Mouse (Mus musculus) CH12.LX (cell line): ENCODE results near the gene Lrp5. TPM values are rescaled to one million over a fixed set of nuclear protein-coding genes. Genes with fewer than 3 reads are reported as not detected.

ENCODE experiments used
- DNase-seq: peaks from one replicate; pipeline ENCODE4 v3.0.0-alpha.2; 2013; ENCODE audit errors: extremely low read depth
- H3K27ac ChIP-seq: 2 replicates; pipeline ENCODE4 v1.5.1; 2012; ENCODE audit warnings: low read depth, mild to moderate bottlenecking, control low read depth, moderate library complexity; ENCODE audit not compliant: insufficient read depth
- H3K27me3 ChIP-seq: replicated peaks from 2 replicates; pipeline ENCODE3; 2012; ENCODE audit warnings: inconsistent platforms
- H3K36me3 ChIP-seq, 2 experiments: replicated peaks in 1 of 2; 2 replicates each; pipeline versions ENCODE3 to v1.6.1; 2012; ENCODE audit warnings: inconsistent platforms in 1 of 2, low read length in 1 of 2, mild to moderate bottlenecking in 1 of 2, mixed read lengths in 1 of 2, moderate library complexity in 1 of 2; ENCODE audit not compliant: control insufficient read depth in 1 of 2, insufficient read depth in 1 of 2
- H3K4me1 ChIP-seq, 2 experiments: 2 replicates each; pipeline ENCODE4 v1.6.1; 2012; ENCODE audit warnings: inconsistent platforms in 1 of 2, moderate library complexity in 1 of 2; ENCODE audit not compliant: insufficient read depth in 2 of 2, control insufficient read depth in 1 of 2
- H3K4me2 ChIP-seq: 2 replicates; pipeline ENCODE4 v1.6.1; 2012; ENCODE audit warnings: low read depth, mild to moderate bottlenecking, control low read depth; ENCODE audit not compliant: poor library complexity, insufficient read depth, severe bottlenecking
- H3K4me3 ChIP-seq, 3 experiments: fragments of 150-350 bp in 1 of 3; sonication (generic) in 1 of 3; replicated peaks in 1 of 3; 2 replicates each; pipeline versions ENCODE3 to v1.5.1; 2011 to 2012; ENCODE audit warnings: low read depth in 2 of 3, low read length in 2 of 3, mild to moderate bottlenecking in 2 of 3, moderate library complexity in 2 of 3, control low read depth in 1 of 3, improper control_type of control experiment in 1 of 3, inconsistent platforms in 1 of 3, mixed read lengths in 1 of 3; ENCODE audit not compliant: poor library complexity in 1 of 3
- H3K79me2 ChIP-seq: replicated peaks from 2 replicates; pipeline ENCODE4 v1.6.1; 2012; ENCODE audit warnings: mild to moderate bottlenecking, moderate library complexity; ENCODE audit not compliant: control insufficient read depth, poor library complexity, insufficient read depth, severe bottlenecking; ENCODE audit errors: extremely low read depth
- H3K9ac ChIP-seq: 2 replicates; pipeline ENCODE4 v1.6.1; 2012; ENCODE audit warnings: low read depth, mild to moderate bottlenecking, control low read depth, moderate library complexity; ENCODE audit not compliant: insufficient read depth
- H3K9me3 ChIP-seq: replicated peaks from 2 replicates; pipeline ENCODE3; 2012; ENCODE audit warnings: low read length, inconsistent platforms, mixed read lengths
- CHD1 ChIP-seq: IDR thresholded peaks from 2 replicates; pipeline ENCODE4 v1.6.1; 2012; ENCODE audit warnings: low read depth, low read length, improper control_type of control experiment, inconsistent platforms
- CTCF ChIP-seq, 2 experiments: IDR thresholded peaks in 1 of 2; conservative IDR thresholded peaks in 1 of 2; 2 replicates each; pipeline ENCODE4 v1.5.1; 2011 to 2012; ENCODE audit warnings: low read depth in 2 of 2, low read length in 2 of 2, improper control_type of control experiment in 1 of 2, inconsistent platforms in 1 of 2, mild to moderate bottlenecking in 1 of 2, moderate library complexity in 1 of 2
- E2F4 ChIP-seq: IDR thresholded peaks from 2 replicates; pipeline ENCODE4 v1.6.1; 2011; ENCODE audit warnings: low read depth, low read length, improper control_type of control experiment; ENCODE audit not compliant: insufficient replicate concordance
- IRF4 ChIP-seq: IDR thresholded peaks from 2 replicates; pipeline ENCODE4 v1.6.1; 2014; ENCODE audit warnings: low read depth, mild to moderate bottlenecking, inconsistent platforms, low read length, improper control_type of control experiment
- MAX ChIP-seq: IDR thresholded peaks from 2 replicates; pipeline ENCODE4 v1.6.1; 2011; ENCODE audit warnings: low read length, improper control_type of control experiment
- MEF2A ChIP-seq: IDR thresholded peaks from 2 replicates; pipeline ENCODE4 v1.6.1; 2014; ENCODE audit warnings: low read depth, mild to moderate bottlenecking, inconsistent platforms, low read length, improper control_type of control experiment, borderline replicate concordance
- MXI1 ChIP-seq: IDR thresholded peaks from 2 replicates; pipeline ENCODE4 v1.6.1; 2011; ENCODE audit warnings: mild to moderate bottlenecking, low read depth, low read length, improper control_type of control experiment
- POLR2AphosphoS2 ChIP-seq: IDR thresholded peaks from 2 replicates; pipeline ENCODE4 v1.6.1; 2011; ENCODE audit warnings: low read depth, low read length, improper control_type of control experiment
- RCOR1 ChIP-seq: conservative IDR thresholded peaks from 2 replicates; pipeline ENCODE4 v1.6.1; 2012; ENCODE audit warnings: low read depth, mild to moderate bottlenecking, inconsistent platforms, low read length, improper control_type of control experiment
- SIN3A ChIP-seq: IDR thresholded peaks from 2 replicates; pipeline ENCODE4 v1.6.1; 2012; ENCODE audit warnings: low read length, improper control_type of control experiment, inconsistent platforms
- UBTF ChIP-seq: IDR thresholded peaks from 2 replicates; pipeline ENCODE4 v1.6.1; 2012; ENCODE audit warnings: low read depth, mild to moderate bottlenecking, inconsistent platforms, low read length, improper control_type of control experiment, moderate library complexity
- USF2 ChIP-seq: conservative IDR thresholded peaks from 2 replicates; pipeline ENCODE4 v1.6.1; 2011; ENCODE audit warnings: low read depth, low read length, improper control_type of control experiment
- ZC3H11A ChIP-seq: IDR thresholded peaks from 2 replicates; pipeline ENCODE4 v1.6.1; 2012; ENCODE audit warnings: low read depth, mild to moderate bottlenecking, inconsistent platforms, low read length, improper control_type of control experiment
- dilution Hi-C: fragments of 300-500 bp; cut with MboI; formaldehyde crosslinking; loops from 2 replicates; pipeline ENCODE4 v1.14.3; 2020; ENCODE audit warnings: low sequenced_read_pairs; ENCODE audit not compliant: extremely low pct_unique_long_range_greater_than_20kb, extremely low pct_ligation_motif_present
- in situ Hi-C: fragments of 300-500 bp; cut with MboI; formaldehyde crosslinking; loops from 3 replicates; pipeline ENCODE4 v1.14.3; 2019; ENCODE audit warnings: low sequenced_read_pairs, low pct_ligation_motif_present, low pct_unique_long_range_greater_than_20kb, mixed read lengths
- polyA plus RNA-seq: library from polyadenylated mRNA; unstranded; fragments of >175 nt; gene quantifications from 2 replicates; pipeline ENCODE4 v1.2.1, GENCODE M21; 2012; ENCODE audit warnings: low read depth; ENCODE audit not compliant: insufficient read length
- total RNA-seq, 2 experiments: library from RNA; depleted of rRNA; stranded (reverse); fragments of 300-350 nt in 1 of 2; fragments of >200 nt in 1 of 2; gene quantifications; 2 replicates each; pipeline ENCODE4 v1.2.3; 2012 to 2014

The Lrp5 gene
- total and polyA plus RNA-seq, 3 experiments = 0.13 to 1.4 (median 1.1) TPM

DNA sequence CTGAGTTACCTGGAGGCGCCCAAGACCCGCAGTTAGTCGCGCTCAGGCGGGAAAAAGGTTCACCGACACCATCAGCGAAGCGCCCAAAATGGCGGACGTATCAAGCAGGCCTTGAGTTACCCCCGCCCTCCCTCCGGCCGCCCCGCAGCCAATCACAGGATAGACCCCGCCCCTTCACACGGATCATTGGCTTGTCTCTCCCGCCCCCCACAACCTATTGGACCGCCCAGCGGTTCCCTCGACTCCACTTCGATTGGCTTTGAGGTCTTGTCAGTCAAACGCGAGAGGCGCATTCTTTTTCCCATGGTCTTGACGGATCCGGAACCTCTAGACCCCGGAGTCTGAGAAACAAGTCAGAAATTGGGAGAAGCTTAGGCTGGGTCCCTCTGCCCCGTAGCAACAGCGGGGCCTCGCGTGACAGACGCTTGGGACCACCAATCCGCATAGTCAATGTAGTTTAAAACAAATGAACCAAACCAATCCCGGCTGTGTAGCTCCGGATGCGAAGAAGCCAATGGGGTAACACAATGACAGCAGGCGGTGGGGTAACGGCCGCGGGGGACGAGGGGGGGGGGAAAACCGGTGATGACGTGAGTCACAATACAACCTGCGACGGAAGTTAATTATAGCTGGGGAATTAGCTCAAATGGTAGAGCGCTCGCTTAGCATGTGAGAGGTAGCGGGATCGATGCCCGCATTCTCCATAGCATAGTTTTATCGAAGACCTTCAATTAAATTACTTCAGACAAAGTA lies 110.6 kb downstream of the Lrp5 start, which contains the start of gene Ppp6r3 (continued):
- TF ChIP-seq USF2 (no peak), E2F4 (0 out of 2 replicates have a peak, but pooled peaks have one; percentile 17), POLR2AphosphoS2 (0 out of 2 replicates have a peak, but pooled peaks have one; percentile 68), MAX (no peak), RCOR1 (0 out of 2 replicates have a peak, but pooled peaks have one; percentile 18), IRF4 (no peak; the same call in 1 of the 2 replicates), MEF2A (peak; percentile 81), CTCF (conservative IDR thresholded peaks at IDR 0.05 in 1 of 2, IDR thresholded peaks at IDR 0.05 in 1 of 2; ENCODE audit: low read depth in 2 of 2, low read length in 2 of 2) (no peak)
- TF ChIP-seq, all 38 proteins: peak for 19

DNA sequence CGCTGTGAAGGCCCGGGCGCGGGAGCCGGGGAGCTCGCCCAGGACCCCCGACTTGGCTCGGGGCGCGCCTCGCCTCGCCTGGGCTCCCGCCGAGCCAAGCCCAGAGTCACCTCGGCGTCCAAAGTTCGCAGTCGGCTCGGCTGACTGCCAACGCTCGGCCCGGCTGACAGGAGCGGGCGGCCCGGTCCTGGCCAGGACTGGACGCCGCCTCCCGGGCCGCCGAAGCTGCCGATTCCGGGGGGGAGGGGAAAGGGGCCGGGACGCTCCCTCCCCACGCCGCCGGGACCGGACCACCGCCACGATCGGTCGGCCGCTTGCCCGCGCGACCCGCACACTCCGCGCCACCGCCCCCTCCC lies 111.1 kb downstream of the Lrp5 start:
- dilution Hi-C loops = no loop called here

DNA sequence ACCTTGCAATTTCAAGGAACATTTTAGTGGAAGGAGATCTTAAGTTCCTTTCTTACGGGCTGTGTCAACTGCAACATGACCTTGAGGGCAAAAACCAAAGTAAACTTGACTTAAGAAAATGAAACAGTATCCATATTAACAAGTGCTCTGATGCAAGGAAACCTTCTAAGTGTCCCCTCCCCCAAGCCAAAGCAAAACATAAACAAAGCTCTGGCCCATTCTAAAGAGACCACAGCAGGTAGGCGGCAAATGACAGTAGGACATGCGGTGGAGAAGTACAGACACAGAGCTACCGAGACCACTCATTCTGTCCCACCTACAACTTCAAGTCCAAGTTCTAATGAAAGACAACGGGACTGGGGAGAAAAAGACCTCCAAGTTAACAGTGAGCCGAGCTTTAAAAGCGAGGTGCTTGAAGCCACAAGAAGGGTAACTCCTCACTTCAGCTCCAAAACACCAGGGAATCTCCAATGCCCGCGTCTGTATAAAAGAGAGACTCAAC lies 111.7 kb downstream of the Lrp5 start:
- H3K27ac ChIP-seq = no peak overlapping the region
- peaks cover 53% of the 10 kb centered on the region for H3K79me2 ChIP-seq
- no peaks in the 10 kb centered on the region for H3K9me3 ChIP-seq
- peak; percentile 32 for DNase-seq
- peak overlapping the region; percentile 23 for H3K4me2 ChIP-seq
- peak; percentile 79 for TF ChIP-seq SIN3A
- TF ChIP-seq MXI1 = peak; percentile 72
- no peak for TF ChIP-seq USF2
- peak; percentile 56; the same call in 1 of the 2 replicates for TF ChIP-seq CHD1
- peaks cover 4 to 44% of the 10 kb centered on the region in 2 experiments for H3K4me1 ChIP-seq
- in situ Hi-C loops = no loop called here
- H3K4me3 ChIP-seq = peak overlapping the region; percentile 74 to 85 (median 81)
- no peaks in the 10 kb centered on the region for H3K27me3 ChIP-seq
- H3K9ac ChIP-seq = peak overlapping the region; percentile 74
- dilution Hi-C loops = no loop called here
- peaks cover 4 to 17% of the 10 kb centered on the region in 2 experiments for H3K36me3 ChIP-seq

More for the DNA sequence above, 111.1 kb downstream of the Lrp5 start:
- H3K4me2 ChIP-seq = no peak overlapping the region; the same call in 1 of the 2 replicates
- no peak for DNase-seq
- H3K9me3 ChIP-seq = no peaks in the 10 kb centered on the region
- H3K79me2 ChIP-seq = peaks cover 49% of the 10 kb centered on the region
- H3K9ac ChIP-seq = peak overlapping the region; percentile 74
- peaks cover 2 to 13% of the 10 kb centered on the region in 2 experiments for H3K36me3 ChIP-seq
- H3K27me3 ChIP-seq = no peaks in the 10 kb centered on the region
- peaks cover 2 to 42% of the 10 kb centered on the region in 2 experiments for H3K4me1 ChIP-seq
- H3K4me3 ChIP-seq = peak overlapping the region; percentile 74 to 85 (median 81)
- TF ChIP-seq ZC3H11A (no peak), UBTF (0 out of 2 replicates have a peak, but pooled peaks have one; percentile 45)
- in situ Hi-C loops = no loop called here
- peak overlapping the region; percentile 56 for H3K27ac ChIP-seq
